Mouse (Mus musculus): ENCODE data around the gene Slc5a3. TPM values are rescaled to one million over a fixed set of nuclear protein-coding genes. Genes with fewer than 3 reads are reported as not detected.

Gene Slc5a3
- total and polyA plus RNA-seq, 3 experiments = 1.7 to 4.1 (median 2.2) TPM

DNA sequence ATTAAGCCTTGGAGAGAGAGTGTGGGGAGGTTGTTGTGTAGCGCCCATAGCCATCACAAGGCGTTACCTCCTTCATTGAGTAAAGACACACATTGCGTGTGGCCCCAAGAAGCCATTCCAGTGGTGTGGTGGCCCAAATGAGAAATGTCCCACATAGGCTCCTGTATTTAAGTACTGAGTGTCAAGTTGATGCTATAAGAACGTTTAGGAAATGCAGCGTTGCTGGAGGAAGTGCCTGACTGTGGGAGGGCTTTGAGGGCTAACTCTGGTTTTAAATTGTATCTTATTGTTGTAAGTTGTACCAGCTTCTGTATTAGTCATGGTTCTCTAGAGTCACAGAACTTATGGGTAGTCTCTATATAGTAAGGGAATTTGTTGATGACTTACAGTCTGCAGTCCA lies 49.2 kb downstream of the Slc5a3 start:
- no peaks in the 10 kb centered on the region for H3K9me3 ChIP-seq (replicated peaks; ENCODE audit: low read length)
- no peak overlapping the region for H3K4me3 ChIP-seq (replicated peaks in 1 of 3; ENCODE audit: low read depth in 2 of 3, low read length in 2 of 3, poor library complexity in 1 of 3)
- no peak overlapping the region for H3K4me2 ChIP-seq (ENCODE audit: insufficient read depth, low read depth, poor library complexity, severe bottlenecking)
- DNase-seq (ENCODE audit: extremely low read depth) = no peak
- H3K9ac ChIP-seq (ENCODE audit: insufficient read depth, low read depth) = no peak overlapping the region
- TF ChIP-seq EP300 (IDR thresholded peaks at IDR 0.05; ENCODE audit: low read length) (no peak), NRF1 (IDR thresholded peaks at IDR 0.05; ENCODE audit: low read depth, low read length) (no peak), RAD21 (IDR thresholded peaks at IDR 0.05; ENCODE audit: low read depth, low read length) (no peak), BHLHE40 (IDR thresholded peaks at IDR 0.05; ENCODE audit: low read depth, low read length) (no peak), HCFC1 (IDR thresholded peaks at IDR 0.05; ENCODE audit: low read depth, low read length) (no peak), ZMIZ1 (IDR thresholded peaks at IDR 0.05; ENCODE audit: low read depth, low read length) (no peak), MAX (IDR thresholded peaks at IDR 0.05; ENCODE audit: low read length) (no peak), PAX5 (IDR thresholded peaks at IDR 0.05; ENCODE audit: low read length) (no peak), IRF4 (IDR thresholded peaks at IDR 0.05; ENCODE audit: low read depth, low read length) (no peak), UBTF (IDR thresholded peaks at IDR 0.05; ENCODE audit: low read depth, low read length) (no peak), ZKSCAN1 (IDR thresholded peaks at IDR 0.05; ENCODE audit: borderline replicate concordance, low read depth, low read length) (no peak), CTCF (conservative IDR thresholded peaks at IDR 0.05 in 1 of 2, IDR thresholded peaks at IDR 0.05 in 1 of 2; ENCODE audit: low read depth in 2 of 2, low read length in 2 of 2) (no peak)
- dilution Hi-C loops (cut with MboI; ENCODE audit: extremely low pct_ligation_motif_present, extremely low pct_unique_long_range_greater_than_20kb, low sequenced_read_pairs) (no loop called here), in situ Hi-C loops (cut with MboI; ENCODE audit: low pct_ligation_motif_present, low pct_unique_long_range_greater_than_20kb, low sequenced_read_pairs) (no loop called here)
- no peak overlapping the region for H3K27ac ChIP-seq (ENCODE audit: insufficient read depth, low read depth)
- H3K4me1 ChIP-seq (ENCODE audit: control insufficient read depth in 1 of 2, insufficient read depth in 2 of 2) = 0 out of 4 replicates have a peak, but pooled peaks cover 0 to 3% of the 10 kb centered on the region in 2 experiments
- H3K79me2 ChIP-seq (replicated peaks; ENCODE audit: control insufficient read depth, extremely low read depth, insufficient read depth, poor library complexity, severe bottlenecking) = no peaks in the 10 kb centered on the region
- no peaks in the 10 kb centered on the region for H3K27me3 ChIP-seq (replicated peaks)
- H3K36me3 ChIP-seq (replicated peaks in 1 of 2; ENCODE audit: control insufficient read depth in 1 of 2, insufficient read depth in 1 of 2, low read length in 1 of 2) = peaks cover 3 to 66% of the 10 kb centered on the region in 2 experiments

DNA sequence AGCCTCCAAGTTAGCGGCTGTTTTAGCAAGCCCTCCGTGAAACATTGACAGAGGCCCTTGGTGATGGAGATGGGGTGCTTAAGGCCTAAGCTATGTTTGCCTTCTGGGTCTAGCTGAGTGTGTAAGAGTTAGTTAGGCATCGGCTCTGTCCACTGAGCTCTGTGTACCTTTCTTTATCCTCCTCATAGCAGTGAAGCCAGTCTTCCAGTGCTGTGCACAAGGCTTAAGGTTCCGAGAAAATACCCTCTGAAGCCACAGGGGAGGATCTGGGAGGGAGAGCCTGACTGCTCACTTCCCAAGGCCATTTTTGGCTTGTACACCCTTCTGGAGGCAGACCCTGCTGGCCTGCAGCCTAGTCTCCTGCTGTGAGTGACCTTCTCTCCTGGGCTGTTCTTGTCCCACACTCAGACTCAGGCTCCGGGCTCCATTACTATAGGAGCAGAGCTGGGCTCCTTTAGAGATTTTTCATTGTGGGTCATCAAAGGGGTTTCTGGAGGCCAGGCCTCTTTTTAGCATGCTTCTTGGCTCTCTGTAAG lies 56.7 kb downstream of the Slc5a3 start:
- no peak overlapping the region for H3K27ac ChIP-seq (ENCODE audit: insufficient read depth, low read depth)
- no peak for TF ChIP-seq USF1 (IDR thresholded peaks at IDR 0.05; ENCODE audit: low read depth, low read length)
- H3K4me3 ChIP-seq (replicated peaks in 1 of 3; ENCODE audit: low read depth in 2 of 3, low read length in 2 of 3, poor library complexity in 1 of 3) = no peak overlapping the region
- H3K79me2 ChIP-seq (replicated peaks; ENCODE audit: control insufficient read depth, extremely low read depth, insufficient read depth, poor library complexity, severe bottlenecking) = no peaks in the 10 kb centered on the region
- H3K4me2 ChIP-seq (ENCODE audit: insufficient read depth, low read depth, poor library complexity, severe bottlenecking) = no peak overlapping the region
- in situ Hi-C loops (cut with MboI; ENCODE audit: low pct_ligation_motif_present, low pct_unique_long_range_greater_than_20kb, low sequenced_read_pairs) (no loop called here), dilution Hi-C loops (cut with MboI; ENCODE audit: extremely low pct_ligation_motif_present, extremely low pct_unique_long_range_greater_than_20kb, low sequenced_read_pairs) (no loop called here)
- no peak for DNase-seq (ENCODE audit: extremely low read depth)
- no peak overlapping the region for H3K9ac ChIP-seq (ENCODE audit: insufficient read depth, low read depth)
- H3K27me3 ChIP-seq (replicated peaks) = no peaks in the 10 kb centered on the region
- H3K9me3 ChIP-seq (replicated peaks; ENCODE audit: low read length) = no peaks in the 10 kb centered on the region
- peaks cover 0 to 8% of the 10 kb centered on the region in 2 experiments; a peak in 1 of 4 replicates for H3K4me1 ChIP-seq (ENCODE audit: control insufficient read depth in 1 of 2, insufficient read depth in 2 of 2)
- peaks cover 3 to 37% of the 10 kb centered on the region in 2 experiments for H3K36me3 ChIP-seq (replicated peaks in 1 of 2; ENCODE audit: control insufficient read depth in 1 of 2, insufficient read depth in 1 of 2, low read length in 1 of 2)

Data from CH12.LX (cell line).